In genomic region chr11:60906449-60906848, GRCm38 (mm10) we compare ENCODE assay signal across 14 mouse cellular contexts.
"Had no signal": no experiment of that assay in that cellular context is flagged by ENCODE, and none has a peak within 500 bp of the region (broad histone marks: within the 10 kb centered on the region; RNA-seq: fewer than 3 reads in every experiment).

No protein-coding gene starts in this region.

- ATAC-seq: liver, postnatal 0 days; midbrain, embryonic 15.5 days had no signal

- H3K9ac ChIP-seq: liver, embryonic 13.5 days; liver, postnatal 0 days; lung, embryonic 15.5 days; midbrain, embryonic 15.5 days; neural tube, embryonic 12.5 days had no signal

- DNase-seq: kidney, postnatal 14 days; liver; liver, embryonic 13.5 days; liver, postnatal 0 days; lung, postnatal 14 days; thymus, postnatal 4 days had no signal

- H3K27ac ChIP-seq: left cerebral cortex, adult 2 months; liver, embryonic 13.5 days; lung, embryonic 15.5 days; macrophage; midbrain, embryonic 15.5 days; neural tube, embryonic 12.5 days; stomach, postnatal 0 days had no signal

- H3K9me3 ChIP-seq: liver, embryonic 13.5 days; lung, embryonic 15.5 days; megakaryocyte, embryonic 14.5 days; midbrain, embryonic 15.5 days; neural tube, embryonic 12.5 days had no signal

- H3K27me3 ChIP-seq: lung, embryonic 15.5 days; midbrain, embryonic 15.5 days; neural tube, embryonic 12.5 days had no signal

- H3K4me2 ChIP-seq: liver, embryonic 13.5 days; lung, embryonic 15.5 days; midbrain, embryonic 11.5 days; midbrain, embryonic 15.5 days; neural tube, embryonic 12.5 days had no signal

- H3K4me3 ChIP-seq: left cerebral cortex, adult 2 months; liver, embryonic 13.5 days; lung, embryonic 15.5 days; megakaryocyte, embryonic 14.5 days; midbrain, embryonic 15.5 days; neural tube, embryonic 12.5 days had no signal
